Mouse (Mus musculus) hindbrain, postnatal 0 days (tissue): Measurements from ENCODE around the gene Srsf9. TPM values are rescaled to one million over a fixed set of nuclear protein-coding genes. Genes with fewer than 3 reads are reported as not detected.
"Not testable (repeated sequence)": the region's sequence is repeated elsewhere in the genome, so short reads cannot be mapped to it uniquely, and the experiment has no call there.

Experiments used
- ATAC-seq: fragments of 200-750 bp; cut with Nextera tagmentation; 2 replicates; pipeline ENCODE4 v1.8.0; 2017; ENCODE audit warnings: mild to moderate bottlenecking, moderate TSS enrichment, moderate library complexity
- DNase-seq: peaks from one replicate; pipeline ENCODE4 v3.0.0-alpha.2; 2015; ENCODE audit warnings: low spot score
- H3K27ac ChIP-seq: fragments of 300-500 bp; sonication (generic); 2 replicates; pipeline ENCODE4 v1.5.1; 2014; ENCODE audit warnings: mild to moderate bottlenecking
- H3K27me3 ChIP-seq: fragments of 300-500 bp; sonication (generic); 2 replicates; pipeline ENCODE4 v1.6.1; 2014; ENCODE audit warnings: low read length, mixed read lengths; ENCODE audit not compliant: insufficient read depth
- H3K36me3 ChIP-seq: fragments of 300-500 bp; sonication (generic); 2 replicates; pipeline ENCODE4 v1.6.1; 2014; ENCODE audit warnings: low read length, mixed read lengths; ENCODE audit not compliant: insufficient read depth
- H3K4me1 ChIP-seq: fragments of 300-500 bp; sonication (generic); 2 replicates; pipeline ENCODE4 v1.6.1; 2014; ENCODE audit warnings: antibody characterized with exemption, low read length, mixed read lengths; ENCODE audit not compliant: insufficient read depth
- H3K4me2 ChIP-seq: fragments of 300-500 bp; sonication (generic); 2 replicates; pipeline ENCODE4 v1.6.1; 2014; ENCODE audit warnings: low read depth, mild to moderate bottlenecking, low read length, moderate library complexity, mixed read lengths
- H3K4me3 ChIP-seq: fragments of 300-500 bp; sonication (generic); 2 replicates; pipeline ENCODE4 v1.5.1; 2014; ENCODE audit warnings: low read length
- H3K9ac ChIP-seq: fragments of 300-500 bp; sonication (generic); replicated peaks from 2 replicates; pipeline ENCODE4 v1.6.1; 2014; ENCODE audit warnings: mild to moderate bottlenecking, low read length, moderate library complexity, mixed read lengths
- H3K9me3 ChIP-seq: fragments of 300-500 bp; sonication (generic); 2 replicates; pipeline ENCODE4 v1.6.1; 2016; ENCODE audit warnings: low read length, mixed read lengths
- CTCF ChIP-seq: IDR thresholded peaks from 2 replicates; pipeline ENCODE4 v1.5.1; 2016; ENCODE audit warnings: antibody characterized with exemption, control low read depth, low read depth
- WGBS: fragments of 180-500 bp; shearing (Covaris S2); extraction: QIAGEN DNeasy Blood & Tissue Kit; methylation state at CpG from one replicate; pipeline ENCODE4 v1.1.7; 2014; 5-methylcytosine and 5-hydroxymethylcytosine counted together
- polyA plus RNA-seq: library from polyadenylated mRNA; unstranded; fragments of >200 nt; fragmentation: Nextera tagmentation; extraction: Ambion mirVana; gene quantifications from 2 replicates; pipeline ENCODE4 v1.2.1, GENCODE M21; 2015
- total RNA-seq: library from RNA; depleted of rRNA; stranded (reverse); fragments of >200 nt; gene quantifications from 2 replicates; pipeline ENCODE4 v1.2.3, GENCODE M21; 2014; rRNA removed

Gene Srsf9
- total and polyA plus RNA-seq, 2 experiments from 2014 or later, result 47.5 to 119 TPM

- peak overlapping the region; percentile 60 for H3K4me2 ChIP-seq
- H3K4me3 ChIP-seq, result peak overlapping the region; percentile 28
- DNase-seq (peak; percentile 62), ATAC-seq (peak; percentile 51; the same call in 1 of the 2 replicates)
- H3K9ac ChIP-seq, result peak overlapping the region; percentile 40
- no peaks in the 10 kb centered on the region for H3K27me3 ChIP-seq
- no peaks in the 10 kb centered on the region for H3K9me3 ChIP-seq
- WGBS, result 7% methylated on average over 26 of the region's 26 CpGs
- no peaks in the 10 kb centered on the region for H3K4me1 ChIP-seq
- TF ChIP-seq CTCF, result no peak
- H3K27ac ChIP-seq, result peak overlapping the region; percentile 32; the same call in 1 of the 2 replicates
- no peaks in the 10 kb centered on the region for H3K36me3 ChIP-seq
Observed at GRCm38 (mm10) chr5:115373441-115374203, 46.6 kb downstream of the Srsf9 start.

- no peaks in the 10 kb centered on the region for H3K4me1 ChIP-seq
- H3K27me3 ChIP-seq, result no peaks in the 10 kb centered on the region
- no peaks in the 10 kb centered on the region for H3K36me3 ChIP-seq
- peak overlapping the region; percentile 28 for H3K4me3 ChIP-seq
- no peak for DNase-seq
- 11% methylated on average over 11 of the region's 11 CpGs for WGBS
- no peak for ATAC-seq
- TF ChIP-seq CTCF, result no peak
- H3K9ac ChIP-seq, result peak overlapping the region; percentile 40
- H3K9me3 ChIP-seq, result no peaks in the 10 kb centered on the region
- peak overlapping the region; percentile 60 for H3K4me2 ChIP-seq
- peak overlapping the region; percentile 32; the same call in 1 of the 2 replicates for H3K27ac ChIP-seq
Observed at GRCm38 (mm10) chr5:115374204-115374820, 47.3 kb downstream of the Srsf9 start.

GRCm38 (mm10) chr5:115375436-115375835 is 48.5 kb downstream of the Srsf9 start:
- ATAC-seq, result no peak

GRCm38 (mm10) chr5:115378882-115379281 is 51.9 kb downstream of the Srsf9 start:
- not testable (repeated sequence) for H3K9me3 ChIP-seq, H3K4me1 ChIP-seq, H3K4me2 ChIP-seq, H3K27ac ChIP-seq, H3K27me3 ChIP-seq, ATAC-seq, H3K9ac ChIP-seq, DNase-seq, H3K36me3 ChIP-seq, H3K4me3 ChIP-seq
- 87% methylated on average over 2 of the region's 2 CpGs for WGBS

More at GRCm38 (mm10) chr5:115375436-115375835, 48.5 kb downstream of the Srsf9 start:
- Histone ChIP-seq H3K4me3 (no peak overlapping the region), H3K27me3 (no peaks in the 10 kb centered on the region), H3K36me3 (no peaks in the 10 kb centered on the region), H3K4me2 (no peak overlapping the region), H3K27ac (no peak overlapping the region), H3K4me1 (no peaks in the 10 kb centered on the region), H3K9me3 (no peaks in the 10 kb centered on the region), H3K9ac (no peak overlapping the region)
- TF ChIP-seq CTCF, result peak; percentile 21
- DNase-seq, result no peak
- 84% methylated on average over 2 of the region's 2 CpGs for WGBS

Other genes starting within 250 kb of the Srsf9 start
- not detected in 2 replicates for gene Gm10401, start 228.9 kb upstream of the Srsf9 start, total RNA-seq
- gene Gm10401, start 228.9 kb upstream of the Srsf9 start, polyA plus RNA-seq, result 38.5 and 39.3 TPM in 2 replicates
- gene Acads, start 207.8 kb upstream of the Srsf9 start, total RNA-seq, result 30.3 and 32.5 TPM in 2 replicates
- 22.1 and 25.3 TPM in 2 replicates for gene Acads, start 207.8 kb upstream of the Srsf9 start, polyA plus RNA-seq
- gene Unc119b, start 192.2 kb upstream of the Srsf9 start, total RNA-seq, result 27.0 and 32.1 TPM in 2 replicates
- gene Unc119b, start 192.2 kb upstream of the Srsf9 start, polyA plus RNA-seq, result 22.5 and 23.4 TPM in 2 replicates
- 65.5 and 80.9 TPM in 2 replicates for gene Mlec, start 169.0 kb upstream of the Srsf9 start, total RNA-seq
- 15.5 and 20.6 TPM in 2 replicates for gene Mlec, start 169.0 kb upstream of the Srsf9 start, polyA plus RNA-seq
- gene Cabp1, start 132.8 kb upstream of the Srsf9 start, total RNA-seq, result 21.4 and 34.6 TPM in 2 replicates
- gene Cabp1, start 132.8 kb upstream of the Srsf9 start, polyA plus RNA-seq, result 20.9 and 23.6 TPM in 2 replicates
- 28.8 and 55.6 TPM in 2 replicates for gene Pop5, start 91.3 kb upstream of the Srsf9 start, total RNA-seq
- gene Pop5, start 91.3 kb upstream of the Srsf9 start, polyA plus RNA-seq, result 99.1 and 99.3 TPM in 2 replicates
- 108 and 112 TPM in 2 replicates for gene Rnf10, start 54.3 kb upstream of the Srsf9 start, total RNA-seq
- gene Rnf10, start 54.3 kb upstream of the Srsf9 start, polyA plus RNA-seq, result 141 and 145 TPM in 2 replicates
- gene Coq5, start 47.5 kb upstream of the Srsf9 start, total RNA-seq, result 30.5 and 31.4 TPM in 2 replicates
- 47.1 and 47.5 TPM in 2 replicates for gene Coq5, start 47.5 kb upstream of the Srsf9 start, polyA plus RNA-seq
- 184 and 239 TPM in 2 replicates for gene Dynll1, start 26.2 kb upstream of the Srsf9 start, total RNA-seq
- 1,016 and 1,030 TPM in 2 replicates for gene Dynll1, start 26.2 kb upstream of the Srsf9 start, polyA plus RNA-seq
- 22.4 and 25.1 TPM in 2 replicates for gene Gatc, start 14.0 kb downstream of the Srsf9 start, total RNA-seq
- 27.5 and 32.1 TPM in 2 replicates for gene Gatc, start 14.0 kb downstream of the Srsf9 start, polyA plus RNA-seq
- 12.4 and 18.4 TPM in 2 replicates for gene Triap1, start 14.0 kb downstream of the Srsf9 start, total RNA-seq
- 59.2 and 61.6 TPM in 2 replicates for gene Triap1, start 14.0 kb downstream of the Srsf9 start, polyA plus RNA-seq
- 1,147 and 1,391 TPM in 2 replicates for gene Cox6a1, start 21.8 kb downstream of the Srsf9 start, total RNA-seq
- 1,694 and 1,700 TPM in 2 replicates for gene Cox6a1, start 21.8 kb downstream of the Srsf9 start, polyA plus RNA-seq
- 75.9 and 88.1 TPM in 2 replicates for gene Msi1, start 102.4 kb downstream of the Srsf9 start, total RNA-seq
- gene Msi1, start 102.4 kb downstream of the Srsf9 start, polyA plus RNA-seq, result 45.1 and 46.2 TPM in 2 replicates
- not detected in 2 replicates for gene Pla2g1b, start 139.1 kb downstream of the Srsf9 start, total RNA-seq
- not detected in 2 replicates for gene Pla2g1b, start 139.1 kb downstream of the Srsf9 start, polyA plus RNA-seq
- gene Sirt4, start 157.5 kb downstream of the Srsf9 start, total RNA-seq, result 25.8 and 33.7 TPM in 2 replicates
- 20.2 and 21.8 TPM in 2 replicates for gene Sirt4, start 157.5 kb downstream of the Srsf9 start, polyA plus RNA-seq
- gene Pxn, start 179.5 kb downstream of the Srsf9 start, total RNA-seq, result 40.6 and 41.0 TPM in 2 replicates
- gene Pxn, start 179.5 kb downstream of the Srsf9 start, polyA plus RNA-seq, result 16.8 and 18.0 TPM in 2 replicates
- gene Rplp0, start 232.3 kb downstream of the Srsf9 start, total RNA-seq, result 1,557 and 1,861 TPM in 2 replicates
- gene Rplp0, start 232.3 kb downstream of the Srsf9 start, polyA plus RNA-seq, result 786 and 796 TPM in 2 replicates
- 73.4 and 81.7 TPM in 2 replicates for gene Gcn1l1, start 238.1 kb downstream of the Srsf9 start, total RNA-seq
- 22.8 and 24.3 TPM in 2 replicates for gene Gcn1l1, start 238.1 kb downstream of the Srsf9 start, polyA plus RNA-seq